Mouse (Mus musculus) heart, embryonic 10.5 days (tissue): ENCODE data around the gene Rrp1. TPM values are rescaled to one million over a fixed set of nuclear protein-coding genes. Genes with fewer than 3 reads are reported as not detected.

Experiments used
- microRNA-seq: library from miRNA; unstranded; fragments of <30 nt; microRNA quantifications from one replicate; pipeline ENCODE4, GENCODE M21; 2017
- polyA plus RNA-seq: library from polyadenylated mRNA; unstranded; fragments of >200 nt; fragmentation: Nextera tagmentation; extraction: Ambion mirVana; gene quantifications from 2 replicates; pipeline ENCODE4 v1.2.1, GENCODE M21; 2016

Rrp1 gene
- polyA plus RNA-seq, 1 experiment from 2014 or later: 283 TPM

Small RNAs within 50 kb of the gene (microRNA-seq; reads per million reads assigned to microRNA genes)
- gene Mir6410: not detected
- gene Mir6907: not detected
- gene Mir6908: not detected

Other genes starting within 250 kb of the Rrp1 start
- gene D10Jhu81e, start 243.3 kb downstream of the Rrp1 start, polyA plus RNA-seq: 32.8 and 34.9 TPM in 2 replicates
- 18.0 and 23.1 TPM in 2 replicates for gene Pwp2, start 227.9 kb downstream of the Rrp1 start, polyA plus RNA-seq
- gene Trappc10, start 168.4 kb downstream of the Rrp1 start, polyA plus RNA-seq: 11.1 and 13.5 TPM in 2 replicates
- gene Agpat3, start 60.6 kb downstream of the Rrp1 start, polyA plus RNA-seq: 43.7 and 44.2 TPM in 2 replicates
- gene Cstb, start 12.6 kb upstream of the Rrp1 start, polyA plus RNA-seq: 117 and 136 TPM in 2 replicates
- gene Pdxk, start 51.9 kb upstream of the Rrp1 start, polyA plus RNA-seq: 6.5 and 7.0 TPM in 2 replicates
- not detected in 2 replicates for gene Olfr1358, start 104.4 kb upstream of the Rrp1 start, polyA plus RNA-seq
- 41.3 and 43.1 TPM in 2 replicates for gene Ilvbl, start 161.3 kb upstream of the Rrp1 start, polyA plus RNA-seq
- gene Syde1, start 178.9 kb upstream of the Rrp1 start, polyA plus RNA-seq: 12.2 and 13.3 TPM in 2 replicates
- not detected in 2 replicates for gene Olfr1357, start 205.0 kb upstream of the Rrp1 start, polyA plus RNA-seq